Mouse (Mus musculus) heart, adult 18-20 months (tissue): ENCODE results near the gene Dnajc17. TPM values are rescaled to one million over a fixed set of nuclear protein-coding genes. Genes with fewer than 3 reads are reported as not detected.

Experiments used
- DNase-seq, 2 experiments: peaks; one replicate each; pipeline ENCODE4 v3.0.0; 2021 to 2022; ENCODE audit warnings: mixed read lengths in 1 of 2
- total RNA-seq, 2 experiments: library from RNA; stranded (reverse); gene quantifications; 2 replicates each; pipeline ENCODE4 v1.2.3; 2021

The Dnajc17 gene
- total RNA-seq, 2 experiments from 2014 or later = 7.3 to 7.6 TPM

GRCm38 (mm10) chr2:119163135-119163534 is 45.5 kb downstream of the Dnajc17 start:
- no peak for DNase-seq

- peak; percentile 28 to 40 for DNase-seq
These were observed 47.3 kb downstream of the Dnajc17 start for GRCm38 (mm10) chr2:119161247-119161646.

GRCm38 (mm10) chr2:119157836-119158235 is 50.8 kb downstream of the Dnajc17 start:
- DNase-seq = no peak

GRCm38 (mm10) chr2:119156681-119157572 is 51.7 kb downstream of the Dnajc17 start, which contains the start of gene Rmdn3:
Gene Rmdn3, minus strand, starts transcription at chr2:119157034.
- peak; percentile 94 to 96 for DNase-seq

- DNase-seq = peak in 1 of 2 experiments; percentile 49
These were observed 52.4 kb downstream of the Dnajc17 start for GRCm38 (mm10) chr2:119156081-119156680.

GRCm38 (mm10) chr2:119155388-119155787 is 53.2 kb downstream of the Dnajc17 start:
- DNase-seq = no peak

GRCm38 (mm10) chr2:119154683-119155082 is 53.9 kb downstream of the Dnajc17 start:
- no peak for DNase-seq

- no peak for DNase-seq
These were observed 56.3 kb downstream of the Dnajc17 start for GRCm38 (mm10) chr2:119152255-119152654.

GRCm38 (mm10) chr2:119147775-119148174 is 60.8 kb downstream of the Dnajc17 start:
- no peak for DNase-seq

GRCm38 (mm10) chr2:119147160-119147678 is 61.4 kb downstream of the Dnajc17 start:
- DNase-seq = peak; percentile 4 to 13

- no peak for DNase-seq
These were observed 62.2 kb downstream of the Dnajc17 start for GRCm38 (mm10) chr2:119146435-119146834.

GRCm38 (mm10) chr2:119145199-119145598 is 63.4 kb downstream of the Dnajc17 start:
- DNase-seq = no peak

- DNase-seq = no peak
These were observed 72.2 kb downstream of the Dnajc17 start for GRCm38 (mm10) chr2:119136346-119136898.

Other genes starting within 250 kb of the Dnajc17 start
- 10 to 100 TPM; 10.3 to 12.1 TPM for gene Ccdc32, start 179.4 kb downstream of the Dnajc17 start, total RNA-seq
- 1 to 10 TPM; 4.5 to 4.8 TPM for gene Rpusd2, start 174.0 kb downstream of the Dnajc17 start, total RNA-seq
- gene Knl1, start 161.7 kb downstream of the Dnajc17 start, total RNA-seq = under 1 TPM; 0.30 to 0.80 TPM
- under 1 TPM; 0.60 to 0.64 TPM for gene Rad51, start 96.0 kb downstream of the Dnajc17 start, total RNA-seq
- 10 to 100 TPM; 19.4 to 20.4 TPM for gene Rmdn3, start 51.8 kb downstream of the Dnajc17 start, total RNA-seq
- 10 to 100 TPM; 13.1 to 14.1 TPM for gene Gchfr, start 41.0 kb downstream of the Dnajc17 start, total RNA-seq
- not detected for gene Gm14137, start 34.3 kb downstream of the Dnajc17 start, total RNA-seq
- gene Zfyve19, start 178 bp downstream of the Dnajc17 start, total RNA-seq = 10 to 100 TPM; 13.6 to 15.0 TPM
- gene Ppp1r14d, start 21.1 kb upstream of the Dnajc17 start, total RNA-seq = not detected
- gene Spint1, start 28.6 kb upstream of the Dnajc17 start, total RNA-seq = under 1 TPM in 1 of 2 experiments, not detected in 1; 0.41 TPM
- gene Rhov, start 62.5 kb upstream of the Dnajc17 start, total RNA-seq = not detected
- 10 to 100 TPM; 13.2 to 13.5 TPM for gene Vps18, start 79.9 kb upstream of the Dnajc17 start, total RNA-seq
- 10 to 100 TPM; 13.3 to 19.6 TPM for gene Dll4, start 117.0 kb upstream of the Dnajc17 start, total RNA-seq
- 1 to 10 TPM; 4.0 to 7.0 TPM for gene Chac1, start 142.4 kb upstream of the Dnajc17 start, total RNA-seq